Mouse (Mus musculus) left cerebral cortex, postnatal 10 days (tissue): ENCODE measurements around the gene Galc. TPM values are rescaled to one million over a fixed set of nuclear protein-coding genes. Genes with fewer than 3 reads are reported as not detected.
A peak's percentile ranks its signal among the peaks of the same experiment; 100 is the strongest.

Experiments used
- DNase-seq, 2 experiments: peaks; one replicate each; pipeline ENCODE4 v3.0.0; 2021 to 2022; ENCODE audit warnings: low spot score in 2 of 2, mixed read lengths in 1 of 2; ENCODE audit errors: extremely low spot score in 1 of 2
- intact Hi-C: fragments of 180-260 bp; cut with DNase I; formaldehyde crosslinking; loops from one replicate; pipeline ENCODE4 v1.15.1; 2025
- total RNA-seq, 2 experiments: library from RNA; stranded (reverse); gene quantifications; 2 replicates each; pipeline ENCODE4 v1.2.3; 2021

Gene Galc
- 10 to 100 TPM; 20.0 to 20.7 TPM for total RNA-seq

DNA sequence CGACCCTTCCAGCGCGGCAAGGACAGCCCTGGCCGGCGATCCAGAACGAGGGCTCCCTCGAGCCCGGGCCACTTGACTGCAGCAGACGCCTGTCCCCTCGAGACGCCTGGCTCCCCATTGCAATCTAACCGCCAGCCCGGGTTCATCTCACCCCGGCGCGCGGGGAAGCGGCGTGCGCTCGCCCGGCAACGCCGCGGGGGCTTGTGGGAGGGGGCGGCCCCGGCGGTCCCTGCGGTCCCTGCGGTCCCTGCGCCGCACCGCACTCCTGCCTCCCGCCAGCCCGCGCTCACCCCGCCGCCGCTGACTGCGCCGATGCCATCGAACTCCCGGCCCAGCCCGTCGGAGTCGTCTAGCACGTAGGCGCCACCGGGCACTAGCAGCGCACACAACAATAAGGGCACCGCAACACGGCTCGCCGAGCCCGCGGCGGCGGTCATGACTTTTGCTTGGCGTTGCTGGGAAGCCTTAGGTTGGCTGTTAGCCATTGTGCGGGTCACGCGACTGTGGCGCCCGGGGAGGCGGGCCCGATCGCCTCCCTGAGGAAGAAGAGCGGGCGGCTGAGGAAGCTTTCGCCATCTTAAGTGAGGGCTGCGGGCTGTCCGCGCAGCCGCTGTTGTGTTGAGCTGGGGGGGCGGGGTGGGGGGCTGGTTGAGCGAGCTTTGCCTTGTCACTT lies at the start of gene Galc:
Galc (minus strand) TSS at position 615 of the 673 bp plus-strand sequence.
- intact Hi-C loops = no loop called here
- peak; percentile 76 to 92 for DNase-seq

DNA sequence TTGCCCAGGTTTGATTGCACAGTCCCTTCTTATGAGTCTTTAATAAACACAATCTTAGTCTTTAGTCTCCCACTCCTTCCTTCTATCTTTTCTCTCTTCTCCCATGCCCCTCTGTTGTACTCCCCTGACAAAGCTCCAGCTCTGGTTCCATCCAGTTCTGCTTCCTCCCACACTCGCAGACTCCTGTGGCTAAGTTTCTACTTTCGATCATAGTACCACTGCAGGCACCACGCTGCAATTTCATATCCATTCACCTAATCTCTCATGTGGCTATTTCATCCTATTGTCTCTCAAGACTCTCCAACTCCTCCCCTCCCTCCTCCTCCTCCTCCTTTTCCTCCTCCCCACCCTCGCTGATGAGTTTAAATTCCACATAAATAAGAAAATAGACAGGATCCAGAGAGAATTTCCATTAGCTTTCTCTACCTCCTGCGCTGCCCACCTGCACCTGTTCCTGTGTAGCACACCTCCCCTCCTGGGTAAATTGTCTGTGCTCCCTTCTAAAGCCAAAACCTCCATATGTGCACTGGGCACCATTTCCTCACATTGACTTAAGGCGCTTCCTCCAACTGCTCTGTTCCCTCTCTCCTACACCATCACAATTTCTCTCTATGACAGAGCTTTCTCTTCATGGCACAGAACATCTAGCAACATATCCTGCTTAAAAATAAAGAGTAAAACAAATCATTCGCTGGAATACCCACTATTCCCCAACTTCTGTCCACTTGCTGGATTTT lies 48.1 kb upstream of the Galc start:
- peak in 1 of 2 experiments; percentile 15 for DNase-seq
- intact Hi-C loops = no loop called here

DNA sequence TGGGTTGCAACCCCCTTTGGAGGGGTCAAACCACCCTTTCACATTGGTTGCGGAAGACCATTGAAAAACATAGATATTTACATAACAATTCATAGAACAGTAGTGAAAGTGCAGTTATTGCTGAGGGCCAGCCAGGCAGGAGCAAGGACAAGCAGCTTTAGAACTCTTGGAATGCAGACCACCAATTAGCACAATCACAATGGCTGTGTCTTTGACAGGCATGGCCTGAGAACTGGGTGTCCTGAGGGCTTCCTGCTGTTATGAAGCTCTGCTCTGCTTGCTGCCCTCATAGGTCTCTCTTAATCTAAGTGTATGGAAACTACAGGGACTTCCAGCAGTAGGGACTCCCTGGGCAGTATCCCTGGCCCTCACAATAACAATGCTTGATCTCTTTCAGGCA lies 43.8 kb upstream of the Galc start:
- intact Hi-C loops = no loop called here
- no peak for DNase-seq

DNA sequence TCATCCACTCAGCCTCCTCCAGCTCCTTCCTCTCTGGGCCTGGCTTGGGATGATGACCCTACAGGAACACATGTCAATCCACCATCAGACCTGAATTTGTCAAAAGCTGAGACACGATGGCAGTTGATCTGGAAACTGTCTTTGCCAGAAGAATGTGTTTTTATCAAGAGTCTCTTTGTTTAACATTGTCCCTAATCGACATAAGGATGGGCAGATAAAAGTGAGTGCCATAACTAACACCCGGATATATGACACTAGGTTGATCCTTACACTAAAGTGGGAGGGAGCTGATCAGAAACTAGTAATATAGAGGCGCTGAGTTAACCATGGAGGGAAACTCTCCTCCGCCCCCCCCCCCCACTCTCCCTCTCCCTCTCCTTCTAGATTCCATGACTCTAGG lies 42.7 kb upstream of the Galc start:
- DNase-seq = no peak
- intact Hi-C loops = no loop called here

DNA sequence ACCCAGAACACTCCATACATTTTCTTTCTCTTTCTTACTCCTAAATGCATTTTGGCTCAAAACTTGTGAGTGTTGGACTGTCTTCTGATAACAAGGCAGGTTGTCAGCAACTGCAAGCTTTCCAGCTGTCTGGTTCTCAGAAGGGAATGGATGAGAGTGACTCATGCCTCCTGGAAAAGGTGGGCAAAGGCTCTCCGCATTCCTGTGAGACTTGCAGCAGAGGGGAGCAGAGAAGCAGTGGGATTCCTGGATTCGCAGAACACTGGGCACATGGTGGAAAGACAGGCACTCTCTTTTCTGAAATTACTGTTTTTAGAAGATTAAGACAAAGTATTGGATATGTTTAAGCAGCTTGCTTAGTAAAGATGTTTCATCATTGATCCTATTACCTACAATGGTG lies 35.0 kb upstream of the Galc start:
- intact Hi-C loops = no loop called here
- DNase-seq = no peak

DNA sequence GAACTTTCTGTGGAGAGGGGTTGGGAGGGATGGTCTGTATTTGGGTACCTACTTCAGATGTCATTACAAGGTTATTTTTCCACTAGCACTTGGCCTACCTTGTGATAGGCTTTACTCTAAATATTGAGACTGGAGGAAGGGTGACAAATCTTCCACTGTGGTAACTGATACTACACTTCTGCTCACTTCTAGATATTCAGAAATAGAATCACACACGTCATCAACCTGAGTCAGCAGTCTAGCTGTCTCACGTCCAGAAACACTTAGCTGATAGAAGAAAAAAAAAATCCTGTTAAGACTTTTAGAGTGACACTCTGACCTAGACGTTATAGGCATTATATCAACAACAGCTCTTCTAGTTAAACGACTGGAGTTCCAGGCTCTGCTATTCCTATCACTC lies 33.0 kb upstream of the Galc start:
- DNase-seq = no peak
- intact Hi-C loops = no loop called here

DNA sequence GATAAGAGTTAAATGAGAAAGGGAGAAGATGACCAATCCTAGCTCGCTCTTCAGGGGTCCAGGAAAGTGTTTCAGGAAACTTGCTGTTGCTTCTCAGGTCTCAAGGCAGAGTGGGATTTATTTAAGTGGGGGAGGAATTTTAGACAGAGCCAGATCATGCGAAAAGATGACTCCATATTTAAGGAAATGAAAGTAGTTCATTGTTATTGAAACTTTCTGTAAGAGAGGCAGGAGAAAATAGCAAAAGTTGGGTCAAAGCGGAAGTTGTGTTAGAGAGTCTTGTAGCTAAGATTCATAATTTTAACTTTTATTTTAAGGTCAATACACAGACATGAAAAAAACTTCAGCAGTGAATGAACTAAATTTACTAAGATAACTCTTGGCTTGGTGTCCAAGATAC lies 31.2 kb upstream of the Galc start:
- intact Hi-C loops = no loop called here
- DNase-seq = no peak

DNA sequence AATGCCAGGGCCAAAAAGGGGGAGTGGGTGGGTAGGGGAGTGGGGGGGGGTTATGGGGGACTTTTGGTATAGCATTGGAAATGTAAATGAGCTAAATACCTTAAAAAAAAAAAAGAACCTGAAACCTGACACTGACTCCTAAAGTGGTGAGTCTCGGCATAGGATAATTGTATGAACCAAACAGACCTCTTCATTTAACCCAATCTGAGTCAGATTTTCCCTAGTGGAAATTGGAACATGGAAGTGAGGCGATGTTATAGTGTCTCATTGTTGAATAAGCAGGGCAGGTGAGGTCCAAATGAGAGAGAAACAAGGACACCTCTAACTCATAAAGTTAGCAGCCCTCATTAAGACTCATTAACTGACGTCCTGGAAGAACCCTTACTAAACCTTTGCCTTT lies 25.2 kb upstream of the Galc start:
- intact Hi-C loops = loop anchor here (5.0 kb wide), 1 partner anchor 338 kb away; no protein-coding TSS in a partner anchor
- DNase-seq = no peak

DNA sequence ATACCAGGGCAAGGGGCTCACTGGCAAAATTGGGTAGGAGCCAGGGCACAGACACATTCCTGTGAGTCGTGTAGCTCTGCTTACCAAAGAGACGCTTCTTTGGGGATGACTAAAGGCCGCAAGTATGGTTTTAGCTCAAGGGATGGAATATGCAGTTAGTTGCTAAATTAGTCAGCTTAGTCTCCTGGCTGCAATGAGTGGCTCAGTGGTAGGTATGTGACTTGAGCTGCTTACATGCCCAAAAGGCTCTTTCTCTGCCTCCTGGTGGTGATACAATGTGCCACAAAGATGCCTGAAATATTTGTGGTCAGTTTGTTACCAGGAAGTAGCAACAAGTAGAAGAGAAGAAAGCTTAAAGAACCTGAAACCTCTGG lies 24.2 kb upstream of the Galc start:
- intact Hi-C loops = loop anchor here (5.0 kb wide), 1 partner anchor 339 kb away; no protein-coding TSS in a partner anchor
- DNase-seq = no peak

DNA sequence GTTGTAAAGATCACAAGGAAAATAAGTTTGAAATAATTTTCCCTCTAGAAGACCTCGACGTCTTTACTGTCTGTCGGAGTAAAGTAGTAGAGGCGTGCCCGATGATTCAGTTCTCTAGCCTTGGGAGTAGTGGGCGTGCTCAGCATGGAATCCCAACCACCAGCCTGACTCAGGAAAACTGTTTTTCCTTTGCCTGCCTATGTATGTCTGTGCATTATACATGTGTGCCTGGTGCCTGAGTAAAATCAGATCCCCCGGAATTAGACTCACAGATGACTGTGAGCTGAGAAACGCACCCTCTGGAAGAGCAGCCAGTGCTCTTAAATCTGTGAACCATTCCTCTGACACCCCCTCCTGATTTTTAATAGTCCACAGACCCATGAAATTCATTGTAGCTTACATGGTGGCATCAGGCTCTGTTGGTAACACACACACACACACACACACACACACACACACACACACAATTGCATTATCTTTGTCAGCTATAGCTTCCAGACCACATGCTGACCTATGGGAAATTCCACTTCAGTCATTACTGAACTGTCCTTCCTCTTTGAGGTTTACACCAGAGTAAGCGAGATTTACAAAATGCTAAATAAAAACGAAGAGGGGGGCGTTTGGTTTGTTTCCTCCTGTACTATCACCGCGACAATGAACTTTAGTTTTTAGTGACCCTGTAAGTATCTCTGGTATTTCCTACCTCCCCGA lies 23.7 kb upstream of the Galc start:
- intact Hi-C loops = loop anchor here (5.0 kb wide), 1 partner anchor 339 kb away; no protein-coding TSS in a partner anchor
- no peak for DNase-seq

DNA sequence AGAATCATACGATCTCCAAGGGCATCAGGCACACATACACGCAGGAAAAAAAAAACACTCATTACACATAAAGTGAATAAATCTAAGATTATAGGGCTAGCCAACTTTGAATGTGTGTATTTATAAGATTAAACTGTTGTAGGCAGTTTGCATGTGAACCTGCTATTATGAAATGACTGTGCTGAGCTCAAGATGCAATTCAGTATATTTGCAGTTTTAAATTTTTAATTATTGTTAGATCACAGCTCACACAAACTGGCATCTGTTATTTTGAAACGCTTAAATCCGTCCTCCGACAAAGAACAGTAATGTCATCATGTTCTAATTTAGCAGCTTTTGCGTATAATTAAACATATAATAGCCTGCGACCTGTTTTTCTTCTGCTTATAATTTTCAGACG lies 21.7 kb upstream of the Galc start:
- intact Hi-C loops = loop anchor here (5.0 kb wide), 1 partner anchor 341 kb away; no protein-coding TSS in a partner anchor
- no peak for DNase-seq

DNA sequence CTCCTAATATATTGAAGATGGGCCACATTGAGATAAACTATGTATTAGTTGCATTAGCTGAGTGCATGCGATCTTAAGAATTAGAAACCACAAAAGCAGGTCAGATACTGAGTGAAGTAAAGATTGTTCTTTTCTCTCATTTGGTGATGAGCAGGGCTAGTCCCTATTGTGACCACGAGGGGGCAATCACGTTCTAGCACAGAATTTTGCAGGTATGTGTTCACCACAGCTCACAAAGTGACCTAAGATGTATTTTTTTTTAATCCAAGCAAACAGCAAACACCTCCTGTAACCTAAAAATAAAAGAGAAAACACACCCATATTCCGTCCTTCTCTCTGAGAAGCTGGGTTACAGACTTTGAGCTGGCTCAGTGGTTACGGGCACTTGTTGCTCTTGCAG lies 21.3 kb upstream of the Galc start:
- intact Hi-C loops = loop anchor here (5.0 kb wide), 1 partner anchor 342 kb away; no protein-coding TSS in a partner anchor
- peak; percentile 49 to 67 for DNase-seq

DNA sequence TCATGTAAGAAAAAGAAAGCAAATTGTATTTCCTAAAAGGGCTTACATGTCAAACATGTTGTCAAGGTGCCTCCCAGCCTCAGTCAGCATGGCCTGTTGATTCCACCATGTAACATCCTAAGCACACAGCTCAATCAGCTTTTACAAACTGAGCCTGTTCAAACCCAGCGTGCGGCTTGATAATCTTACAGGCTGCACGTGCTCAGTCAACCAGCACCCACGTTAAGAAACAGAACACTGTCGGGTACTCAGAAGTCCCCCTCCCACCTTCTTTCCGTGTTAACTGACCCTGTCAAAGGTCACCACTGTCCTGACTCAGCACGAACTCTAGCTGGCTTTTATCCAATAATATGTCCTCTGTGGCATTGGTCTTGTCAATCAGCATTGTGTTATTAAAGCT lies 13.2 kb upstream of the Galc start:
- DNase-seq = no peak
- intact Hi-C loops = no loop called here

DNA sequence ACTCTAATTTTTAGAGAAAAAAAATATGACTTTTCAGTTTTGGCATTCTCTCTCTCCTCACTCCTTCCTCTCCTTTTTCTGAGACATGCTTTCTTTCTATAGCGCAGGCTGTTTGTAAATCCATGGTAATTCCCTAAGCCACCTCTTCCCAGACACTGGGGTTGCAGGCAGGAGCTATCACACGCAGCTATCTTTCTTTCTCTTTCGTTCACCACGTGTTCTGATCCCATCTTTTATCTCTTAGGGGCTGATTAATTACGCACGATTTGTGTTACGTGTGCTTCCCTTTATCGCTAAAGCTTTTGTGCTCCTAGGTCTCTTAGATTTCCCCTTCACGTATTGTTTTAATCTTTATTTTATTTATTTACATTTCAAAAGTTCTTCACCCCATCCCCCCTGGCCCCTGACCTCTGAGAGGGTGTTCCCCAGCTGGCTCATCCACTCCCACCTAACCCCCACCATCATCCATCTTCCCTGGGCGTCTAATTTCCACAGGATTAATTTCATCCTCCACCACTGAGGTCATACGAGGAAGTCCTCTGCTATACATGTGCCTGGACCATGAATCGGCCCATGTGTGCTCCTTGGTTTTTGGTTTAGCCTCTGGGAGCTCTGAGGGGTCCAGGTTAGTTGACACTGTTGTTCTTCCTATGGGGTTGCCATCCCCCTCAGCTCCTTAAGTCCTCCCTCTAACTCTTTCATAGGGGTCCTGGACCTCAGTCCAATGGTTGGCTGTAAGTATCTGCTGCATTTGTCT lies 11.7 kb upstream of the Galc start:
- DNase-seq = no peak
- intact Hi-C loops = no loop called here

DNA sequence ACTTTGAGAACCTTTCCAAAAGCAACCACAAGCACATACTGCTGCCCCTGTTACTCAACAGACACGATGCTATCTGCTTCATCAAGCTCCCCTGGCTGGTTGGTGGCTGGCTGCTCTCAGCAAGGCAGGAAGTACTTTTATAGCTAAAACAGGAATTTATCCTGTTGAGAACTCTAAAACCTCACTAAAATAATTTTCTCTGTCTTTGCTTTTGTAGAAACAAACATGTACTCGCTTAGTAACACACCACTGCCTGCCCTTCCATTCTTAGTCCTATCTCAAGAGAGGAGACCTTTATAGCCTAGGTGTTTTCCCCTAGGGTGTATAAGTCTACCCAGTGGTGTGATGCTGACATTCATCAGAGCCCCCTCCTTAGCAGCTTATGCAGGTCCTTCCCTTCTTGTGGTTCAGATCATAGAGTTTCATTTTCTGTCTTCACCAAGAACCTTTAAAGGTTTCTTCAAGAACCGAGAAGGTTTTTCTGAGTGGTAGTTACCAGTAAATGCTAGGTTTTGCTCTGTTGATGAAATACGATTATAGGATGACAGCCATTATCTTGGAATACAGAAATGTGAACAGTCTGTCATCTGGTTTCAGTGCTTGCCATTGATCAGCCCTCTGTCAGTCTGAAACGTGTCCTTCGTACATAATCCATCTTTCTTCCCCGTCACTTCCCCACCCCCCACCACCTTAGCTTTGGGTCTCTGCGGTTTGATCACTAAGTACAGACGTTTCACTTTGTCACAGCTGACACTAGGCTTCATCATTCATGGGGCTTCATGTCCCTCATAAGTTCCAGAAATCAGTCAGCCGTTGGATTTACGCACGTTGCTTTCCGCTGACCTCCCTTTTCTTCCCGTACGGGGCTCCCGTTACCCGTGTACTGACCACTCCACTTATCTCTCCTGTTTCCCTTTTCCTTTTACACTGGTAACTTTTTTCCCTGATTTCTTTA lies 10.8 kb upstream of the Galc start:
- no peak for DNase-seq
- intact Hi-C loops = no loop called here

DNA sequence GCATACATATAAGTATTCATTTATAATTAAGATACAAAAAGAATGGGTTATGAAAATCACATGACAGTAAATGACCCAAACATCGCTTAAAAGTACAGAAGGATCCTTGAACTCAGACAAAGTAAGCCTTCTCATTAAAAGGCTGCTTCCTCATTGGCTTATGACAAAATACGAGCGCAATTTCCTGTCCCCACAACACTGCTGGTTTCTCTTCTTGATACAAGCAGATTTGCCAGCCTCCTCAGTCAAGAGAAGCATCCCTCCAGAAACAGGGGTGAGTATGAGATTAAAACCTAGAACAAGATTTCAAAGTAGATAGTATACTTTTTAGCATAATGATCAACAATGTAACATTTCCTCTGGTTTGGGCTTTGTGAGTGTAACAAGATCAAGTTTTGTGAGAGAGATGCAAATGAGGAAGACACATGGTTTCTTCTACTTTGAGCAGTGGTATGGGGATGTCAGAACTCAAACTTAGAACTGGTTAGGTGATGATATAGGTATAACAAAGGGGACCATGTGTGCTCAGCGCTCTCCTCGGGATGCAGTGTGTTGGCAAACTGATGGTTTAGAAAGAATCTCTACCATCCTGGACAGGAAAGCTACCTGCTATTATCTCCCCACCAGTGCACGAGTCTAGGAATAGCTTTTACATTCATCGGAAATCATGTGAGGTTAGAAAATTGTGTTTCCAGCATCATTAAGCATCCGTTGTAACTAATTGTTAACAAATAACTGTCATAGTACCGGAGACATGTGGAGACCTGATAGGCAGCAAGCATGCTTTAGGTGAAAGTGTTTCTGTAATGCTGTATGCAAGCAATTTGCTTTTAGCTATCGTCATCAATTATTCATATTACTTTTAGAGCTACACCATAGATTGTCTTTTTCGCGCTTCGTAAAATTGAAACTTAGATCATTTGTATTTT lies 9.4 kb upstream of the Galc start, which contains the start of gene Gpr65:
Gpr65 (plus strand) TSS at position 195 of the 929 bp plus-strand sequence.
- intact Hi-C loops = no loop called here
- no peak for DNase-seq

DNA sequence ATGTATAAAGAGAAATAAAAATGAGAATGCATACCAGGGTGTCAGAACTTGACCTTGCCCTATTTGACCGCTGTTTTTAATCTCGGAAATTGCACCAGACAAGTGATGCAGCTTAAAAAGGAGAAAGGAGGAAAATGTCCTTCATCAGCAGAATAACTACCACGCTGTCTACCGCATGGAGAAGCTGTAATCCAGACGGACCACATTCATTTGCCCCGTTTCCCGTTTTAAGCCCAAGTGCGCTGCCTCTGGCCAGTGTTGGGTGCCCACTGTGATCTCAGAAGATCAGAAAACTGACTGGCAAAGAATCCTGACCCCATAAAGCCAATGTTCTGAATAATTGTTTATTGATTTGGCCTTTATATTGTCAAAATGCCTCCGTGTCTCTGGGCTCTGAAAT lies 6.4 kb upstream of the Galc start:
- intact Hi-C loops = no loop called here
- no peak for DNase-seq
